Mouse (Mus musculus) neural tube, embryonic 11.5 days (tissue): Measurements from ENCODE around the gene Edf1. TPM values are rescaled to one million over a fixed set of nuclear protein-coding genes. Genes with fewer than 3 reads are reported as not detected.

Source experiments
- ATAC-seq: fragments of 200-750 bp; cut with Nextera tagmentation; 2 replicates; pipeline ENCODE4 v1.8.0; 2017; ENCODE audit warnings: moderate number of reproducible peaks, mild to moderate bottlenecking, moderate TSS enrichment, moderate library complexity; ENCODE audit not compliant: insufficient read depth, low FRiP score, low TSS enrichment
- DNase-seq: peaks from one replicate; pipeline ENCODE4 v3.0.0-alpha.2; 2015; ENCODE audit warnings: low spot score
- H3K27ac ChIP-seq: fragments of 300-500 bp; sonication (generic); 2 replicates; pipeline ENCODE4 v1.5.1; 2014; ENCODE audit warnings: low read depth, mild to moderate bottlenecking, low read length
- H3K27me3 ChIP-seq: fragments of 300-500 bp; sonication (generic); 2 replicates; pipeline ENCODE4 v1.6.1; 2014; ENCODE audit warnings: mild to moderate bottlenecking, low read length, mixed read lengths; ENCODE audit not compliant: control insufficient read depth, insufficient read depth
- H3K36me3 ChIP-seq: fragments of 300-500 bp; sonication (generic); 2 replicates; pipeline ENCODE4 v1.6.1; 2014; ENCODE audit warnings: mild to moderate bottlenecking, low read length, moderate library complexity, mixed read lengths; ENCODE audit not compliant: control insufficient read depth, insufficient read depth
- H3K4me1 ChIP-seq: fragments of 300-500 bp; sonication (generic); 2 replicates; pipeline ENCODE4 v1.6.1; 2014; ENCODE audit warnings: low read length, mixed read lengths; ENCODE audit not compliant: control insufficient read depth, insufficient read depth
- H3K4me2 ChIP-seq: fragments of 300-500 bp; sonication (generic); 2 replicates; pipeline ENCODE4 v1.6.1; 2014; ENCODE audit warnings: low read depth, mild to moderate bottlenecking, moderate library complexity
- H3K4me3 ChIP-seq: fragments of 300-500 bp; sonication (generic); 2 replicates; pipeline ENCODE4 v1.5.1; 2014; ENCODE audit warnings: low read depth, low read length
- H3K9ac ChIP-seq: fragments of 300-500 bp; sonication (generic); 2 replicates; pipeline ENCODE4 v1.6.1; 2014; ENCODE audit warnings: mild to moderate bottlenecking, low read length
- H3K9me3 ChIP-seq: fragments of 300-500 bp; sonication (generic); 2 replicates; pipeline ENCODE4 v1.6.1; 2016; ENCODE audit warnings: low read length; ENCODE audit not compliant: control insufficient read depth
- WGBS: fragments of 180-500 bp; shearing (Covaris S2); extraction: QIAGEN DNeasy Blood & Tissue Kit; methylation state at CpG from one replicate; pipeline ENCODE4 v1.1.7; 2014; 5-methylcytosine and 5-hydroxymethylcytosine counted together
- polyA plus RNA-seq: library from polyadenylated mRNA; unstranded; fragments of >200 nt; fragmentation: Nextera tagmentation; extraction: Ambion mirVana; gene quantifications from 2 replicates; pipeline ENCODE4 v1.2.1, GENCODE M21; 2014

Edf1 gene
- polyA plus RNA-seq, 1 experiment from 2014 or later = 345 TPM

GRCm38 (mm10) chr2:25577951-25578795, 20.5 kb downstream of the Edf1 start:
- Histone ChIP-seq H3K36me3 (peaks cover 1% of the 10 kb centered on the region; the same call in 1 of the 2 replicates), H3K4me1 (peaks cover 36% of the 10 kb centered on the region), H3K9me3 (no peaks in the 10 kb centered on the region), H3K27ac (no peak overlapping the region), H3K27me3 (peaks cover 59% of the 10 kb centered on the region), H3K4me3 (peak overlapping the region; percentile 23), H3K4me2 (peak overlapping the region; percentile 17), H3K9ac (no peak overlapping the region; the same call in 1 of the 2 replicates)
- ATAC-seq = no peak
- 4% methylated on average over 75 of the region's 75 CpGs for WGBS
- DNase-seq = peak; percentile 51

GRCm38 (mm10) chr2:25578796-25579736, 21.4 kb downstream of the Edf1 start:
- WGBS = 5% methylated on average over 76 of the region's 77 CpGs
- Histone ChIP-seq H3K9ac (no peak overlapping the region), H3K9me3 (no peaks in the 10 kb centered on the region), H3K27ac (no peak overlapping the region), H3K36me3 (peaks cover 4% of the 10 kb centered on the region; the same call in 1 of the 2 replicates), H3K4me3 (0 out of 2 replicates have a peak overlapping the region, but pooled peaks have one; percentile 2), H3K4me1 (peaks cover 31% of the 10 kb centered on the region), H3K27me3 (peaks cover 59% of the 10 kb centered on the region), H3K4me2 (peak overlapping the region; percentile 12; the same call in 1 of the 2 replicates)
- ATAC-seq = no peak
- no peak for DNase-seq

GRCm38 (mm10) chr2:25579737-25580460, 22.3 kb downstream of the Edf1 start:
- no peak overlapping the region for H3K9ac ChIP-seq

GRCm38 (mm10) chr2:25580621-25581101, 23.0 kb downstream of the Edf1 start:
- H3K27ac ChIP-seq = no peak overlapping the region
- ATAC-seq (no peak), DNase-seq (no peak)
- H3K4me3 ChIP-seq = no peak overlapping the region
- peaks cover 4% of the 10 kb centered on the region; the same call in 1 of the 2 replicates for H3K36me3 ChIP-seq
- H3K4me1 ChIP-seq = peaks cover 27% of the 10 kb centered on the region
- no peak overlapping the region for H3K4me2 ChIP-seq
- H3K27me3 ChIP-seq = peaks cover 57% of the 10 kb centered on the region
- H3K9ac ChIP-seq = no peak overlapping the region
- H3K9me3 ChIP-seq = no peaks in the 10 kb centered on the region
- 47% methylated on average over 6 of the region's 6 CpGs for WGBS

More at GRCm38 (mm10) chr2:25579737-25580460, 22.3 kb downstream of the Edf1 start:
- H3K27me3 ChIP-seq = peaks cover 59% of the 10 kb centered on the region
- peaks cover 4% of the 10 kb centered on the region; the same call in 1 of the 2 replicates for H3K36me3 ChIP-seq
- H3K4me3 ChIP-seq = no peak overlapping the region
- 5% methylated on average over 27 of the region's 27 CpGs for WGBS
- H3K4me2 ChIP-seq = peak overlapping the region; percentile 12; the same call in 1 of the 2 replicates
- ATAC-seq (no peak), DNase-seq (peak; percentile 38)
- peaks cover 30% of the 10 kb centered on the region for H3K4me1 ChIP-seq
- no peaks in the 10 kb centered on the region for H3K9me3 ChIP-seq
- H3K27ac ChIP-seq = no peak overlapping the region

GRCm38 (mm10) chr2:25581294-25581864, 23.7 kb downstream of the Edf1 start, which contains the start of gene Ajm1:
Gene Ajm1, minus strand, starts transcription at chr2:25581757.
- H3K4me2 ChIP-seq = peak within 1 kb of the TSS; percentile 44
- DNase-seq = peak; percentile 69
- H3K9ac ChIP-seq = no peak within 1 kb of the TSS
- 7% methylated on average over 19 of the region's 19 CpGs for WGBS
- peak; percentile 62 for ATAC-seq
- no peaks in the 10 kb centered on the region for H3K9me3 ChIP-seq
- H3K4me1 ChIP-seq = peaks cover 26% of the 10 kb centered on the region
- peaks cover 7% of the 10 kb centered on the region; the same call in 1 of the 2 replicates for H3K36me3 ChIP-seq
- no peak within 1 kb of the TSS for H3K27ac ChIP-seq
- H3K4me3 ChIP-seq = peak within 1 kb of the TSS; percentile 28; the same call in 1 of the 2 replicates
- H3K27me3 ChIP-seq = peaks cover 50% of the 10 kb centered on the region

- no peak for ATAC-seq
- no peak overlapping the region for H3K27ac ChIP-seq
Measured at GRCm38 (mm10) chr2:25581901-25582301, 24.3 kb downstream of the Edf1 start.

GRCm38 (mm10) chr2:25582466-25583119, 24.9 kb downstream of the Edf1 start:
- no peak overlapping the region for H3K9ac ChIP-seq
- ATAC-seq = no peak
- 51% methylated on average over 12 of the region's 12 CpGs for WGBS
- no peaks in the 10 kb centered on the region for H3K9me3 ChIP-seq
- DNase-seq = peak; percentile 52
- peaks cover 38% of the 10 kb centered on the region for H3K27me3 ChIP-seq
- H3K27ac ChIP-seq = no peak overlapping the region
- no peak overlapping the region for H3K4me2 ChIP-seq
- H3K36me3 ChIP-seq = peaks cover 7% of the 10 kb centered on the region; the same call in 1 of the 2 replicates
- no peak overlapping the region for H3K4me3 ChIP-seq
- H3K4me1 ChIP-seq = peaks cover 25% of the 10 kb centered on the region

More at GRCm38 (mm10) chr2:25581901-25582301, 24.3 kb downstream of the Edf1 start:
- peaks cover 7% of the 10 kb centered on the region; the same call in 1 of the 2 replicates for H3K36me3 ChIP-seq
- H3K9ac ChIP-seq = no peak overlapping the region
- H3K4me3 ChIP-seq = no peak overlapping the region
- peaks cover 26% of the 10 kb centered on the region for H3K4me1 ChIP-seq
- H3K27me3 ChIP-seq = peaks cover 45% of the 10 kb centered on the region
- no peaks in the 10 kb centered on the region for H3K9me3 ChIP-seq
- 39% methylated on average over 6 of the region's 6 CpGs for WGBS
- DNase-seq = no peak
- H3K4me2 ChIP-seq = no peak overlapping the region
